Mouse (Mus musculus) hindbrain, postnatal 0 days (tissue): ENCODE data around the gene Aagab. TPM values are rescaled to one million over a fixed set of nuclear protein-coding genes. Genes with fewer than 3 reads are reported as not detected.

ENCODE experiments used
- ATAC-seq: fragments of 200-750 bp; cut with Nextera tagmentation; 2 replicates; pipeline ENCODE4 v1.8.0; 2017; ENCODE audit warnings: mild to moderate bottlenecking, moderate TSS enrichment, moderate library complexity
- DNase-seq: peaks from one replicate; pipeline ENCODE4 v3.0.0-alpha.2; 2015; ENCODE audit warnings: low spot score
- H3K27ac ChIP-seq: fragments of 300-500 bp; sonication (generic); 2 replicates; pipeline ENCODE4 v1.5.1; 2014; ENCODE audit warnings: mild to moderate bottlenecking
- H3K27me3 ChIP-seq: fragments of 300-500 bp; sonication (generic); 2 replicates; pipeline ENCODE4 v1.6.1; 2014; ENCODE audit warnings: low read length, mixed read lengths; ENCODE audit not compliant: insufficient read depth
- H3K36me3 ChIP-seq: fragments of 300-500 bp; sonication (generic); 2 replicates; pipeline ENCODE4 v1.6.1; 2014; ENCODE audit warnings: low read length, mixed read lengths; ENCODE audit not compliant: insufficient read depth
- H3K4me1 ChIP-seq: fragments of 300-500 bp; sonication (generic); 2 replicates; pipeline ENCODE4 v1.6.1; 2014; ENCODE audit warnings: antibody characterized with exemption, low read length, mixed read lengths; ENCODE audit not compliant: insufficient read depth
- H3K4me2 ChIP-seq: fragments of 300-500 bp; sonication (generic); 2 replicates; pipeline ENCODE4 v1.6.1; 2014; ENCODE audit warnings: low read depth, mild to moderate bottlenecking, low read length, moderate library complexity, mixed read lengths
- H3K4me3 ChIP-seq: fragments of 300-500 bp; sonication (generic); 2 replicates; pipeline ENCODE4 v1.5.1; 2014; ENCODE audit warnings: low read length
- H3K9ac ChIP-seq: fragments of 300-500 bp; sonication (generic); replicated peaks from 2 replicates; pipeline ENCODE4 v1.6.1; 2014; ENCODE audit warnings: mild to moderate bottlenecking, low read length, moderate library complexity, mixed read lengths
- H3K9me3 ChIP-seq: fragments of 300-500 bp; sonication (generic); 2 replicates; pipeline ENCODE4 v1.6.1; 2016; ENCODE audit warnings: low read length, mixed read lengths
- CTCF ChIP-seq: IDR thresholded peaks from 2 replicates; pipeline ENCODE4 v1.5.1; 2016; ENCODE audit warnings: antibody characterized with exemption, control low read depth, low read depth
- WGBS: fragments of 180-500 bp; shearing (Covaris S2); extraction: QIAGEN DNeasy Blood & Tissue Kit; methylation state at CpG from one replicate; pipeline ENCODE4 v1.1.7; 2014; 5-methylcytosine and 5-hydroxymethylcytosine counted together
- polyA plus RNA-seq: library from polyadenylated mRNA; unstranded; fragments of >200 nt; fragmentation: Nextera tagmentation; extraction: Ambion mirVana; gene quantifications from 2 replicates; pipeline ENCODE4 v1.2.1, GENCODE M21; 2015
- total RNA-seq: library from RNA; depleted of rRNA; stranded (reverse); fragments of >200 nt; gene quantifications from 2 replicates; pipeline ENCODE4 v1.2.3, GENCODE M21; 2014

The Aagab gene
- total and polyA plus RNA-seq, 2 experiments from 2014 or later, result 30.9 to 51.9 TPM

GRCm38 (mm10) chr9:63666612-63667372 is 64.3 kb downstream of the Aagab start:
- no peaks in the 10 kb centered on the region for H3K9me3 ChIP-seq
- ATAC-seq (peak; percentile 58; the same call in 1 of the 2 replicates), DNase-seq (peak; percentile 83)
- 0 out of 2 replicates have a peak overlapping the region, but pooled peaks have one; percentile 2 for H3K4me2 ChIP-seq
- H3K4me3 ChIP-seq, result no peak overlapping the region
- WGBS, result 37% methylated on average over 18 of the region's 18 CpGs
- H3K4me1 ChIP-seq, result peaks cover 24% of the 10 kb centered on the region
- no peak overlapping the region for H3K9ac ChIP-seq
- no peaks in the 10 kb centered on the region for H3K36me3 ChIP-seq
- H3K27ac ChIP-seq, result peak overlapping the region; percentile 9; the same call in 1 of the 2 replicates
- no peaks in the 10 kb centered on the region for H3K27me3 ChIP-seq
- TF ChIP-seq CTCF, result peak; percentile 19; the same call in 1 of the 2 replicates

- no peaks in the 10 kb centered on the region for H3K27me3 ChIP-seq
- no peak overlapping the region for H3K9ac ChIP-seq
- DNase-seq (no peak), ATAC-seq (no peak)
- H3K4me1 ChIP-seq, result peaks cover 24% of the 10 kb centered on the region
- TF ChIP-seq CTCF, result no peak
- no peak overlapping the region for H3K4me2 ChIP-seq
- H3K4me3 ChIP-seq, result no peak overlapping the region
- no peaks in the 10 kb centered on the region for H3K36me3 ChIP-seq
- no peaks in the 10 kb centered on the region for H3K9me3 ChIP-seq
- 58% methylated on average over 8 of the region's 8 CpGs for WGBS
- H3K27ac ChIP-seq, result peak overlapping the region; percentile 9; the same call in 1 of the 2 replicates
These were observed 64.9 kb downstream of the Aagab start for GRCm38 (mm10) chr9:63667373-63667724.

DNA sequence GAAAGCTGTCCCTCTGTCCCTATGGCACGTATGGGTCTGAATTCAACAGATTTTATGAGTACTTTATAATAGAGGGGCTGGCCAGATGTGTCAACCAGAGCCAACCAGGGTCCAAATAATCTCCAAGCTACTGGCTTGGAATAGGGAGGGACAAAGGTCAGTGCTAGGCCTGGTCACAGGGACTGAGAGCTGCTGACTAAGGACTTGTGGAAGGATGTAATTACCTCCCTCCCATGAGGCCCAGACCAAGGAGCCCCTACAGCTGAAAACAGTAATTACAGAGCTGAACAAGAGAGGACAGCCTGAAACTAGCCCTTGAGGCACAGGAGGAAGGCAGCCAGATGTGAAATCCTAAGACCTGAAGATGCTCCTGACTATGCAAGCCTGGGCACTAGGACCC is 66.2 kb downstream of the Aagab start:
- no peak for ATAC-seq
- no peak overlapping the region for H3K27ac ChIP-seq
- no peak overlapping the region for H3K4me2 ChIP-seq
- peaks cover 24% of the 10 kb centered on the region for H3K4me1 ChIP-seq
- no peak for TF ChIP-seq CTCF
- H3K4me3 ChIP-seq, result no peak overlapping the region
- WGBS, result 82% methylated on average over 1 of the region's 1 CpGs
- no peaks in the 10 kb centered on the region for H3K36me3 ChIP-seq
- no peaks in the 10 kb centered on the region for H3K27me3 ChIP-seq
- no peaks in the 10 kb centered on the region for H3K9me3 ChIP-seq
- no peak for DNase-seq
- no peak overlapping the region for H3K9ac ChIP-seq

DNA sequence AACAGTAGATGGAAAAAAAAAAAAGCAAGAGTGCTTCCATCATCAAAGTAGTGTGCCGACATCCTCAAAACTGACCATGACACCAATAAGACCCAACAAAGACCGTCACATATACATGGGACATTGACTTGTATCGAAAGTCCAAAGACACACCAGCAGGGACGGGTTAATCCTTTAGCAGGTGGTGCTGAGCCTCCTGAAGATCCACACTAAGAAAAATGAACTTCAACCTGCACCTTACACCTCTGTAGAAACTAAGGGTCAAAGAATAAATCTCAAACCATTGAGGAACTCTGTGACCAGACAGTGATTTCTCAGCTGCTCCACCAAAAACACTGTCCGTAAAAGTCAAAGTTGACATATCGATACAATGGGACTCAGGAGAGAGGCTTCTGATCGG is 67.4 kb downstream of the Aagab start:
- Histone ChIP-seq H3K9me3 (no peaks in the 10 kb centered on the region), H3K4me3 (no peak overlapping the region)

GRCm38 (mm10) chr9:63672797-63673493 is 70.5 kb downstream of the Aagab start:
- peak; percentile 21 for DNase-seq
- H3K9me3 ChIP-seq, result no peaks in the 10 kb centered on the region
- no peaks in the 10 kb centered on the region for H3K36me3 ChIP-seq
- 0 out of 2 replicates have a peak, but pooled peaks cover 2% of the 10 kb centered on the region for H3K4me1 ChIP-seq
- no peak overlapping the region for H3K9ac ChIP-seq
- ATAC-seq, result peak; percentile 53
- no peaks in the 10 kb centered on the region for H3K27me3 ChIP-seq
- no peak overlapping the region for H3K4me3 ChIP-seq
- H3K27ac ChIP-seq, result no peak overlapping the region
- 62% methylated on average over 8 of the region's 8 CpGs for WGBS
- H3K4me2 ChIP-seq, result no peak overlapping the region
- no peak for TF ChIP-seq CTCF

More for the DNA sequence above, 67.4 kb downstream of the Aagab start:
- TF ChIP-seq CTCF, result no peak
- no peak overlapping the region for H3K4me2 ChIP-seq
- H3K4me1 ChIP-seq, result peaks cover 22% of the 10 kb centered on the region
- DNase-seq (no peak), ATAC-seq (no peak)
- H3K27me3 ChIP-seq, result no peaks in the 10 kb centered on the region
- H3K36me3 ChIP-seq, result no peaks in the 10 kb centered on the region
- WGBS, result 93% methylated on average over 7 of the region's 7 CpGs
- no peak overlapping the region for H3K9ac ChIP-seq
- no peak overlapping the region for H3K27ac ChIP-seq

DNA sequence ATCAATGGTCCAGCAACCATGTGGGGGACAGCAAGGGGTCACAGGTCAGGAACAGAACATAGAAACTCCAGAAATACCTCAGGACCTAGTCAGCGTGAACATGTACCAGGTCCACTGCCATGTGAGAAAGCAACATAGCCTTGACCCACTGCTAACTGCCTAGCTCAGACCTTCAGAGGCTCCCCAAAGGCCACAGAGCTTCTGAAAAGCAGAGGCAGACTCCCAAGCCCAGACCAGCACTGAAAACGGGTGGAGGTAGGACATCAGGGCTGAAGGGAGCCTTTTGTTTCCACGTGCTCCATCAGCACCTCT is 71.0 kb downstream of the Aagab start:
- Histone ChIP-seq H3K4me3 (no peak overlapping the region), H3K9me3 (no peaks in the 10 kb centered on the region), H3K36me3 (no peaks in the 10 kb centered on the region), H3K4me2 (no peak overlapping the region), H3K4me1 (no peaks in the 10 kb centered on the region), H3K27me3 (no peaks in the 10 kb centered on the region), H3K9ac (no peak overlapping the region), H3K27ac (no peak overlapping the region)
- DNase-seq (no peak), ATAC-seq (no peak)
- TF ChIP-seq CTCF, result no peak
- 72% methylated on average over 3 of the region's 3 CpGs for WGBS

DNA sequence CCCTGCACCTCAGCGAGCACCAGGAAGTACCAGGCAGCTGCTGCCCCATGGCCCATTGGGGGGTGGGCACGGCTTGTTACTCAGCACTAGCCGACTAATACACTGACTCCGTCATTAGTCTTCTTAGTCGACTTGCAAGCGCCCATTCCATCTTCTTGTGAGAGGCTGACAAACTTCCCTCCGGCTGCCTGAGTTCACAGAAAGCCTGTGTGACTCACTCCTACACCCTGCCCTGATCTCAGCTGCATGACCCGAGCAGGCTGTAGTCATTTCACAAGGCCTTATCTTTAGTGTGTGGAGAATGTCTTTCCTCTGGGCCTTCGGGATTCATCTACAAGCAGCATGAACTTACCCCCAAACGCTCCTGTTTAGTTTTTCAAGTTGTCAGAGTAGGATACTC is 72.2 kb downstream of the Aagab start:
- DNase-seq (no peak), ATAC-seq (no peak)
- H3K36me3 ChIP-seq, result no peaks in the 10 kb centered on the region
- H3K4me1 ChIP-seq, result no peaks in the 10 kb centered on the region
- no peaks in the 10 kb centered on the region for H3K9me3 ChIP-seq
- no peak overlapping the region for H3K27ac ChIP-seq
- no peak for TF ChIP-seq CTCF
- no peaks in the 10 kb centered on the region for H3K27me3 ChIP-seq
- WGBS, result 91% methylated on average over 10 of the region's 10 CpGs
- H3K4me2 ChIP-seq, result no peak overlapping the region
- no peak overlapping the region for H3K9ac ChIP-seq
- no peak overlapping the region for H3K4me3 ChIP-seq
